Mouse (Mus musculus) lung, postnatal 10 days (tissue): Measurements from ENCODE around the gene Fbxw11.

Source experiments
- DNase-seq: peaks from one replicate; pipeline ENCODE4 v3.0.0; 2021

The Fbxw11 gene

DNA sequence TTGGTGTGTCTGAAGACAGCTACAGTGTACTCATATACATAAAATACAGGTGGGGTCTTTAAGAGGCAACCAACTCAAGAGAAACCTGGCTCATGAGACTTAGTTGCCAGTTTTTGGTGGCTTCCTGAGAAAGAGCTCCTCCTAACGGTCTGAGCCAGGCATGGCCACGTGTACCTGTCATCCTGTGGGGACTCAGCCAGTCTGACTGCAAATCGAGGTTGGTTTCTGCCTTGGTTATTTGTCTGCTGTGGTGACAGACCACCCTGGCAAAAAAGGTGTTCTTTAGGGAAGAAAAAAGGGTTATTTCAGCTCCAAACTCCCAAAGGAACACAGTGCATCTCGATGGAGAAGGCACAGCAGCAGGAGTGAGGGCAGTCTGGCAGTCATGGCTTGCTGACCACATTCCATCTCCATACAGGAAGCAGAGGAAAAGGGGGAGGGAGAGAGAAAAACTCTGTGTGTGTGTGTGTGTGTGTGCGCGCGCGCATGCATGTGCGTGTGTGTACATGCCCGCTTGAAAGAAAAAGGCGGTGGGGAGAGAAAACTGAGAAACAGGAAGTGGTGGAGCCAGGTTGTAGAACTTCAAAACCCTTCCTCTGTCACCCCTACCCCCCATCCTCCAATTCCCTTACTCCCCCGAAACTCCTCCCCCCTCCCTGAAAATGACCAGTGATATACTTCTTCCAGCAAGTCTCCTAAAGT, 126.3 kb downstream of the Fbxw11 start:
- no peak for DNase-seq

DNA sequence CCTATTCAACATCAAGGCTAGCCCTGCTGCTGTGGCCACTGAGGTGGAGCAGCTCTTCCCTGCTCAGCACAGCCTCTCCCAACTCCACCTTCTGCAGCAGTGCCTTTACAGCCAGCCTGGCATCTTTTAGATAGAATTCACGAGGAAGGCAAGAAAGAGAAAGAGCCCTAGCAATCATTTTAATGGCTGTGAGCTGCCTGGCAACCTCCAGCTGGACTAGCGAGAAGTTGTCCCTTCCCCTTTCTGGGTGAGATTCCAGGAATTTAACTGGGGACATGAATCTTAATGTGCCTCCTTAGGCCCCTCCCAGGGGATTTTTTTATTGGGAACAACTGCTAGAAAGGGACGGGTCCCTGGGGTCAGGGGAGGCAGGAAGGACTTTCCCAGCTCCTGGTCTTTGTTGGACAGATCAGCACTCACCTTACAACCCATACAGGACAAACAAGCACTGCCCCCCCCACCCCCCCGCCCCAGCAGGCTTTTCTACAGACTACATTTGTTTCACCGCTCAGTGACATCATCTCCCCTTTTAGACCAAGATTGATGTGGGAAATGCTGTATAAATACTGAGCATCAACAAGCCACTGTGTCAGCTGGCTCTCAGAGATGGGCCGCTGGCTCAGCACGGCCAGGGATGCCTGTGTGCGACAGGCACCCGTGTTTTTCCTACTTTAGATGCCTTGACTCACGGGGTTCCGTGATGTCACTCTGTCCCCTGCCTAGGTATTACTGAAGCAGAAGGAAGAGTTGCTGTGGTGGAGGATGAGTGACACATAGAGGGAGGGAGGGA, 138.4 kb downstream of the Fbxw11 start:
- peak; percentile 32 for DNase-seq

DNA sequence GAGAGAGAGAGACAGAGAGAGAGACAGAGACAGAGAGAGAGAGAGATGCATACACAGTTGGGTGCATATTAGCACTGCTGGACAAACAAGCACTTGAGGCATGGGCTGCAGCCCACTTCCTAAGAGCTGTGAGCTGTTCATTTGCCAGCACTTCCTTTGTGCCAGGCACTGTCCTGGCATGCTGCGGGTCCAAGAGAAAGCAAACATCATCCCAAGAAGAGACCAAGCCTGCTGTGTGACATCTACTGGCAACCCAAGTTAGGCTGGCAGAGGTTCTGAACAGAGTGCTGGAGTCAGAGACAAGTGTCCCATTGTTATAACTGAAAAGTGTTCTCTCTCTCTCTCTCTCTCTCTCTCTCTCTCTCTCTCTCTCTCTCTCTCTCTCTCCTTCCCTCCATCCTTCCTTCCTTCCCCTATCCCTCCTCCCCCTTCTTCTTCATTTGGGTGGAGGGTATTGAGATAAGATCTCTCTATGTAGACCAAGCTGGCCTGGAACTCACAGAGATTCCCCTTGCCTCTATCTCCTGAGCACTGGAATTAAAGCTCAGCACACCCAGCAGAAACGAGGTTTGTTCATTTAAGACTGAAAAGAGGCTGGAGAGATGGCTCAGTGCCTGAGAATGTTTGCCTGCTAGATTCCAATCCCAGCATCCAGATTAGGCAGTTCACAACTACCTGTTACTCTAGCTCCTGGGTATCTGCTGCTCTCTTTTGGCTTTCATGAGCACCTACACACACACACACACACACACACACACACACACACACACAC, 139.3 kb downstream of the Fbxw11 start:
- no peak for DNase-seq

DNA sequence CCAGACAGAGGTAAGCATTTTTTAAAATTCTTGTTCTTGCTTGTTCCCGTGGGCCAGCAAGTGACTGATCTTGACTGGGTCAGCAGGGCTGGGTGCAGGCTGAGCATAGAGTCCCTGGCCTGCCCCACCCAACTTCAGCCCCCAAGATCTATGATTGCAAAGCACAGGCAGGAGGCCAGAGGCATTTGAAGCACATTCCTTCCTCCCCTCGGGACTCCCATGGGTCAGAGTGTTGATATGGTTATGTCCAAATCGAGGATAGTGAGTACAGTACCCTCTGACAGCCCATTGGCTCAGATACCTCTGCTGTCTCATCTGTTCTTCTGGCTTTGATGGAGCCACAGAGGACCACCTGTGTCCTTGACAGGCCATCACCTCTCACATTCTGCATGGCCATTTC, 140.2 kb downstream of the Fbxw11 start:
- peak; percentile 13 for DNase-seq

DNA sequence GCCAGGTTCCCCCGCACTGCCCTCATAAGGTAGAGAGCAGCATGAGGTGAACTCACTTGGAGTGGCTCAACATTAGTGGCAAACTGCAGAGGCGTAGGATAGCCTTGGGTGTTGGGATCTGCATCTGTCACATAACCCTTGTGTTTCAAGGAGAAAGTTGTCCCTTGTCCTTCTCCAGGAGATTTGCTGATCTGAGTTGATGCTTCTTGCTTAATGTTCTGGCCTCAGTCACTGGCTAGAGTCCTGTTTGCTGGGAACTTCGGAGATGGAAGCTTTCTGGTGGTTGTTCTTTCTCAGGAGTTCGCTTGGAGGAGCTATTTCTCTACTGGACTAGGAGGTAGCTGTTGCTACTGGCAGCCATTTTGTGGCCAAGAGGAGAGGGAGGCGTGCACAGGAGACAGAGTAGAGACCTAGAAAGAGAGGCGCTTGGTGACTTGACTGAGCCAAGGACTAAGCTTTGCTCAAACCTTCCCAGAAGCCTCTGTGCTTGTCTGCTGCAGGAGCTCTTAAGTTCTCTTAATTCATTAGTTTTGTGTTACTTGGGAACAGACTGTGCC, 143.1 kb downstream of the Fbxw11 start:
- no peak for DNase-seq

DNA sequence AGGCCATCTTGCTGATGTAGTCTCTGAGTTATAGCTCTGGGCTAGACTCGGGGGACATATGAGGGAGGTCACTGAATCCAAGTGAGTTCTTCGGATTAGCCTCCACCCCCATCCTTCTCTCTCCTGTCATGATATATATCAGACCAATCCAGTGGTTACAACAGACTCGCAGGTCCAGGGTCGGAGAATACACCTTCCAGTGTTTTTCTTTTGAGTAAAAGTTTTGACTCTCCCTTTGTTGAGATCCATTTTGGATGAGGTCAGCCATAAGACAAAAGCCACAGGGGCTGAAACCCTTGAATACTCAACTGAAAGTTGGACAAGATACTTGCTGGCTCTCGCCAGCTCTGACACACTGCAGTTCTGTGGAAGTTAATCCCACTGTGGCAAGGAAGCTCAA, 143.7 kb downstream of the Fbxw11 start:
- DNase-seq, result no peak

DNA sequence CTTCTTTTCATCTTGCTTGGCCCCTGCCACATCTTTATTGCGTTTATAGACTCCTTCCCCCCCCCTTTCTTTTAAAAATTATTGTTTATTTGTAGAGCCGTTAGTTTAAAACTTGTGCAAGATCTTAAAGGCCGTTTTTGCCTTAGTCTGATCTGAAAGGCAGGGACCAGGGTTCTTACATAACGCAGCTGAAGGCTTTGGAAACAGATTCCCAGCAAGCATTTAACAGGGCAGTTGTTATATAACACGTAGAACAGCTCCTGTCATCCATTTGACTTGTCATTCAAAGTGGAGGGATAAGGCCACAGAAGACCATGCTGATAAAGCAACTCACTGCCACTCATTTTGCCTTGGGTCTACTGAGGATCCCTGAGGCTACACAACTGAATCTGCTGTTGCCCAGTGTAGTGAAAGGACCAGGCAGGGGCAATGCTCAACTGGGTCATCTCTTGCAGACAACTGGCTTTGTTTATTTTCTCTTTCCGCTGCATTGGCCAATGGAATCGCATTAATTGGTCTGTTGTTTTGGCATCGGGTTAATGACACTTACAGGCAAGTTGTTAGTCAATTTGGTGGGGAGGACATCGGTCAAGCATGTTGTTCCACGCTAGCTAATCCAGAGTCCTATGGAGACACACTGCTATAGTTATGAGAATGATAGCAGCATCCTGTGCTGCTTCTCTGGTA, 152.4 kb downstream of the Fbxw11 start:
- peak; percentile 22 for DNase-seq
